In the genomic region with DNA sequence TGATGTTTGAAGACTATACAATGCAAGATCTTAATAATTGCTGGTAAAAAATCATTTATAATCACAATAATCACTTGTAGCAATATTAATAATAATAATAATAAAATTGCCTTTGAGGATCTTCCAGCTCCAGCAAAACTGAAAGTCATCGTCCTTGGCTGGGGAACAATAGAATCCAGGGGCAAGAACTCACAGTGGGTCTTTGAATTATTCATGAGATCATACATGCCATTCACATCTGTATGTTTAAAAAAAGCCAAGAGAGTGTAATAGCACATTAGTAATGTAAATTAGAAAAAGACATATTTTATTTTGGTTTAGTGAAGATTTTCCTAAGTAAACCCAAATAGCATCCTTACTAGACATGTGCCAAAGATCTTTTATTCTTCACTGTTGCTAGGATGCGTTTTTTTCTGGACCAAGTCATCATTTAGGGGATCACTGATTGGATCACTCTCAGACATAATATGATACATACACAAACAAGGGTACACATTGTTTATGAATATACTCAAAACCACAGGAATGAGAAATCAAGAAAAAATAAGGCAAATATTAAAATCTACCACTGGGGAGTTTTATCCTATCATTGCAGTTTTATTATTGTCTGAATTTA, we compare ENCODE assay signal across 28 mouse cellular contexts.
DNase-seq lines count a peak whose midpoint lies in the region; ATAC-seq and TF ChIP-seq lines count a peak whose summit lies in the region.
"Had no signal": no experiment of that assay in that cellular context is flagged by ENCODE, and none has a peak within 500 bp of the region (broad histone marks: within the 10 kb centered on the region; RNA-seq: fewer than 3 reads in every experiment).

No protein-coding gene starts in this region.

- no peaks in the 10 kb centered on the region for H3K27me3 ChIP-seq in embryonic facial prominence, embryonic 14.5 days (replicated peaks; ENCODE audit: control insufficient read depth, insufficient read depth, low read length)
- H3K27me3 ChIP-seq in embryonic facial prominence, embryonic 10.5 days (replicated peaks; ENCODE audit: low read depth, poor library complexity, severe bottlenecking), result no peaks in the 10 kb centered on the region
- no peaks in the 10 kb centered on the region for H3K27me3 ChIP-seq in hindbrain, embryonic 12.5 days
- H3K27me3 ChIP-seq in hindbrain, embryonic 14.5 days (ENCODE audit: control insufficient read depth, insufficient read depth, low read length), result no peaks in the 10 kb centered on the region
- H3K27me3 ChIP-seq in midbrain, embryonic 14.5 days (ENCODE audit: control insufficient read depth, insufficient read depth, low read length), result no peaks in the 10 kb centered on the region
- H3K27me3 ChIP-seq in midbrain, postnatal 0 days (ENCODE audit: insufficient read depth, low read length), result no peaks in the 10 kb centered on the region
- H3K27me3 ChIP-seq: embryonic facial prominence, embryonic 13.5 days; liver, embryonic 13.5 days had no signal

- no peak overlapping the region for H3K4me3 ChIP-seq in embryonic facial prominence, embryonic 14.5 days (ENCODE audit: low read depth, low read length)
- H3K4me3 ChIP-seq in embryonic facial prominence, embryonic 10.5 days, result no peak overlapping the region
- no peak overlapping the region for H3K4me3 ChIP-seq in hindbrain, embryonic 12.5 days
- H3K4me3 ChIP-seq in hindbrain, embryonic 14.5 days (replicated peaks; ENCODE audit: low read length), result no peak overlapping the region
- H3K4me3 ChIP-seq in midbrain, embryonic 14.5 days (replicated peaks; ENCODE audit: low read depth, low read length), result no peak overlapping the region
- no peak overlapping the region for H3K4me3 ChIP-seq in midbrain, postnatal 0 days (ENCODE audit: low read depth, low read length)
- H3K4me3 ChIP-seq: embryonic facial prominence, embryonic 13.5 days; gastrocnemius, adult 2 months; liver, embryonic 13.5 days had no signal

- 53% methylated on average over 2 of the region's 2 CpGs for WGBS in embryonic facial prominence, embryonic 14.5 days
- 84% methylated on average over 2 of the region's 2 CpGs for WGBS in embryonic facial prominence, embryonic 10.5 days
- WGBS in hindbrain, embryonic 12.5 days, result 52% methylated on average over 2 of the region's 2 CpGs
- WGBS in hindbrain, embryonic 14.5 days, result 50% methylated on average over 2 of the region's 2 CpGs
- 34% methylated on average over 2 of the region's 2 CpGs for WGBS in midbrain, embryonic 14.5 days
- WGBS in midbrain, postnatal 0 days, result 39% methylated on average over 2 of the region's 2 CpGs

- no peak overlapping the region for H3K4me2 ChIP-seq in embryonic facial prominence, embryonic 14.5 days (ENCODE audit: low read depth, low read length)
- H3K4me2 ChIP-seq in hindbrain, embryonic 12.5 days (replicated peaks), result no peak overlapping the region
- no peak overlapping the region for H3K4me2 ChIP-seq in hindbrain, embryonic 14.5 days (replicated peaks)
- H3K4me2 ChIP-seq in midbrain, embryonic 14.5 days (ENCODE audit: low read length), result no peak overlapping the region
- H3K4me2 ChIP-seq in midbrain, postnatal 0 days (ENCODE audit: low read depth, low read length, poor library complexity, severe bottlenecking), result no peak overlapping the region
- H3K4me2 ChIP-seq: embryonic facial prominence, embryonic 13.5 days; heart, embryonic 11.5 days; liver, embryonic 13.5 days had no signal

- H3K27ac ChIP-seq in embryonic facial prominence, embryonic 14.5 days (replicated peaks; ENCODE audit: low read depth, low read length), result no peak overlapping the region
- no peak overlapping the region for H3K27ac ChIP-seq in embryonic facial prominence, embryonic 10.5 days (replicated peaks)
- H3K27ac ChIP-seq in hindbrain, embryonic 12.5 days, result no peak overlapping the region
- H3K27ac ChIP-seq in hindbrain, embryonic 14.5 days, result no peak overlapping the region
- no peak overlapping the region for H3K27ac ChIP-seq in midbrain, embryonic 14.5 days (replicated peaks; ENCODE audit: low read depth, low read length)
- no peak overlapping the region for H3K27ac ChIP-seq in midbrain, postnatal 0 days (ENCODE audit: low read depth, low read length)
- H3K27ac ChIP-seq: gastrocnemius, adult 2 months; kidney, postnatal 0 days; liver, embryonic 13.5 days; macrophage had no signal

- DNase-seq in embryonic facial prominence, embryonic 14.5 days (ENCODE audit: low spot score), result peak; percentile 63
- DNase-seq in embryonic facial prominence, embryonic 10.5 days (ENCODE audit: low spot score), result no peak
- DNase-seq in hindbrain, embryonic 14.5 days (ENCODE audit: low spot score), result no peak
- peak; percentile 31 for DNase-seq in midbrain, embryonic 14.5 days
- DNase-seq in midbrain, postnatal 0 days (ENCODE audit: low spot score), result no peak
- no peak for DNase-seq in lung, postnatal 10 days
- DNase-seq: adrenal gland, adult 8-10 months; cerebellum, adult 9-10 months; embryo, embryonic 11 days; gastrocnemius, adult 2 months; gastrocnemius, postnatal 36 days; heart, adult 18-20 months; heart, postnatal 36 days; kidney, adult 8-10 months; kidney, postnatal 4 days; left cerebral cortex, postnatal 4 days; liver, embryonic 13.5 days; lung, adult 18-20 months; spleen, adult 18-20 months; thymus, postnatal 14 days had no signal

- no peaks in the 10 kb centered on the region for H3K9me3 ChIP-seq in embryonic facial prominence, embryonic 14.5 days (ENCODE audit: control insufficient read depth, low read length)
- H3K9me3 ChIP-seq in embryonic facial prominence, embryonic 10.5 days, result no peaks in the 10 kb centered on the region
- H3K9me3 ChIP-seq in hindbrain, embryonic 12.5 days (replicated peaks), result no peaks in the 10 kb centered on the region
- no peaks in the 10 kb centered on the region for H3K9me3 ChIP-seq in hindbrain, embryonic 14.5 days (ENCODE audit: control insufficient read depth, low read length)
- no peaks in the 10 kb centered on the region for H3K9me3 ChIP-seq in midbrain, embryonic 14.5 days (ENCODE audit: control insufficient read depth, low read length)
- H3K9me3 ChIP-seq in midbrain, postnatal 0 days (ENCODE audit: low read length), result no peaks in the 10 kb centered on the region
- H3K9me3 ChIP-seq: embryonic facial prominence, embryonic 13.5 days; G1E; liver, embryonic 13.5 days had no signal

- ATAC-seq in embryonic facial prominence, embryonic 14.5 days (ENCODE audit: low read depth), result no peak
- peak; percentile 65; the same call in 1 of the 2 replicates for ATAC-seq in hindbrain, embryonic 12.5 days (ENCODE audit: low FRiP score)
- no peak for ATAC-seq in hindbrain, embryonic 14.5 days (ENCODE audit: low FRiP score)
- ATAC-seq in midbrain, embryonic 14.5 days (ENCODE audit: low FRiP score, low TSS enrichment), result no peak
- no peak for ATAC-seq in midbrain, postnatal 0 days (ENCODE audit: low FRiP score)
- ATAC-seq: intestine, embryonic 16.5 days; lung, postnatal 0 days had no signal

- H3K4me1 ChIP-seq in embryonic facial prominence, embryonic 14.5 days (ENCODE audit: control insufficient read depth, insufficient read depth, low read length), result peaks cover 12% of the 10 kb centered on the region
- peaks cover 12% of the 10 kb centered on the region for H3K4me1 ChIP-seq in embryonic facial prominence, embryonic 10.5 days
- H3K4me1 ChIP-seq in hindbrain, embryonic 12.5 days, result peaks cover 6% of the 10 kb centered on the region
- no peaks in the 10 kb centered on the region for H3K4me1 ChIP-seq in hindbrain, embryonic 14.5 days (replicated peaks; ENCODE audit: control insufficient read depth, insufficient read depth, low read length)
- peaks cover 4% of the 10 kb centered on the region; the same call in 1 of the 2 replicates for H3K4me1 ChIP-seq in midbrain, embryonic 14.5 days (ENCODE audit: control insufficient read depth, insufficient read depth, low read length)
- no peaks in the 10 kb centered on the region for H3K4me1 ChIP-seq in midbrain, postnatal 0 days (ENCODE audit: insufficient read depth, low read length)
- H3K4me1 ChIP-seq: liver, embryonic 13.5 days had no signal

- H3K9ac ChIP-seq in embryonic facial prominence, embryonic 14.5 days (ENCODE audit: low read depth, low read length), result no peak overlapping the region
- H3K9ac ChIP-seq in hindbrain, embryonic 12.5 days, result no peak overlapping the region
- H3K9ac ChIP-seq in hindbrain, embryonic 14.5 days, result no peak overlapping the region
- H3K9ac ChIP-seq in midbrain, embryonic 14.5 days (replicated peaks; ENCODE audit: low read length), result no peak overlapping the region
- no peak overlapping the region for H3K9ac ChIP-seq in midbrain, postnatal 0 days (replicated peaks; ENCODE audit: low read length, poor library complexity, severe bottlenecking)
- H3K9ac ChIP-seq: embryonic facial prominence, embryonic 13.5 days; liver, embryonic 13.5 days had no signal

- no peaks in the 10 kb centered on the region for H3K36me3 ChIP-seq in embryonic facial prominence, embryonic 14.5 days (ENCODE audit: control insufficient read depth, insufficient read depth, low read length)
- no peaks in the 10 kb centered on the region for H3K36me3 ChIP-seq in embryonic facial prominence, embryonic 10.5 days (replicated peaks)
- H3K36me3 ChIP-seq in hindbrain, embryonic 12.5 days, result no peaks in the 10 kb centered on the region
- H3K36me3 ChIP-seq in hindbrain, embryonic 14.5 days (replicated peaks; ENCODE audit: control insufficient read depth, insufficient read depth), result no peaks in the 10 kb centered on the region
- H3K36me3 ChIP-seq in midbrain, embryonic 14.5 days (ENCODE audit: control insufficient read depth, insufficient read depth, low read length), result no peaks in the 10 kb centered on the region
- no peaks in the 10 kb centered on the region for H3K36me3 ChIP-seq in midbrain, postnatal 0 days (ENCODE audit: insufficient read depth, low read length)
- H3K36me3 ChIP-seq: embryonic facial prominence, embryonic 13.5 days; G1E; liver, embryonic 13.5 days had no signal

- no peak for TF ChIP-seq CTCF in midbrain, postnatal 0 days (IDR thresholded peaks at IDR 0.05)

Comparison
In these comparisons a context has a peak if more than half of its experiments do, and no peak if none do; other contexts are left out.
1. DNase-seq: peak in embryonic facial prominence, embryonic 14.5 days (single experiment) and midbrain, embryonic 14.5 days (single experiment); none in embryonic facial prominence, embryonic 10.5 days (single experiment), hindbrain, embryonic 14.5 days (single experiment), midbrain, postnatal 0 days (single experiment) and lung, postnatal 10 days (single experiment).